Mouse (Mus musculus) liver, adult (tissue): ENCODE data around the gene Zfp704.
A peak's percentile ranks its signal among the peaks of the same experiment; 100 is the strongest.

Experiments used
- GATA4 ChIP-seq: IDR thresholded peaks from 2 replicates; pipeline ENCODE4 v1.6.1; 2014; ENCODE audit warnings: mild to moderate bottlenecking, low read length; ENCODE audit not compliant: insufficient replicate concordance

Zfp704 gene

DNA sequence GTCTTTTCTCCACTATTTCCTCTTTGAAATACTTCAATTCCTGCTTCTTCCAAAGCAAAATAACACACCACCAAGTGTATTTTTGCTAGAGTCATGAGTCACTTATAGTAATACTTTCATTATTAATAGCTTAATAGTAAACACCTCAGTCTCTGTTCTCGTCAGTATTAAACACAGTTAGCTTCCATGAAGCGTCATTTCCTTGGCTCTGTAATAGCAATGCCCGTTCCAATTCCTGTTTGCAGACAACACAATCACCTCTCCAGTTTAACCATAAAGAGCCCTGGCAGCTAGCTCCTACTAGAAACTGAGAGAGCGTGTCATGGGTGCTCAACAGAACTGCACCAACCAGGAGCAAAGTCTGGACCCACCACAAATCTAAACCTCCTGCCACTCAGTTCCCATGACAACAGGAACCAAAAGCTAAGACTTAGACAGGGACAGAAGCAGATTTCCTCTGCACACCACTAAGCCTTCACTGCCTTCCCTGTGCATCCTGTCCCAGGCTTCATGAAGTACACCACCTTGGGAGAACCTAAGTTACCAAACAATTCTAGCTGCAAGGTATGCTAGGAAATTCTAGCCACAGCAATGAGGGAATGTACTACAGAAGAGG, 30.7 kb downstream of the Zfp704 start:
- no peak for TF ChIP-seq GATA4

DNA sequence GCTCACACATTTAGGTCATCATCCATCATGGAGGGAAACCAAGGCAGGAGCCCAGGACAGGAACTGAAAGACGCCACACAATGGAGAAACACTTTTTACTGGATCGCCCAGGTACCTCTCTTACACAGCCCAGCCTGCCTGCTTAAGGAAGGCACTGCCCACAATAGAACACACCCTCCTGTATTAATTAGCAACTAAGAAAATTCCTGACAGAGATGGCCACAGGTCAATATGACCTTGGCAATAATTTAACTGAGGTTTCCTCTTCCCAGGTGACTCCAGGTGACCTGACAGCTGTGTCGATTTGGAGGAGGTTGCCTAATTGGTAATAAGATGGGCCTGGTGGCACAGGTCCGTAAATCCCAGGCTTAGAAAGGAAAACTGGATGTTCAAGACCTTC, 33.0 kb downstream of the Zfp704 start:
- TF ChIP-seq GATA4: no peak

DNA sequence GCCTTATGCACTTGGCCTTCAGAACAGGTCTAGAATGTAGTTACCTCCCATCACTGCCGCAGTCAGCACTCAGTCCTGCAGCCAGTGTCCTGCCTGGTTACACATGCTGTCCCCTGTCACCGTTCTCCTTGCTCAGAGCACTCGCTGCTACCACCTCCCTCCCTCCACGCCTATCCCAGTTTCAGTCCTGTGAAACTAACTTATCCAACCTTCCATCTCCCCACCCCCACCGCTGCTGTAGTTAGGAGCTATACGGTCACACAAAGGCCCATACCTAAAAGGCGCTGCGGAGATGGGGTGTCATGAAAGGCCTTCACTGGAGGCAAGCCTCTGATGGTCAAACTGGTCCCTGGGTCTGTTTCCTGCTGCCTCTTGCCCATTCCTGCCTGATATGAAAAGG, 35.6 kb downstream of the Zfp704 start:
- no peak for TF ChIP-seq GATA4

DNA sequence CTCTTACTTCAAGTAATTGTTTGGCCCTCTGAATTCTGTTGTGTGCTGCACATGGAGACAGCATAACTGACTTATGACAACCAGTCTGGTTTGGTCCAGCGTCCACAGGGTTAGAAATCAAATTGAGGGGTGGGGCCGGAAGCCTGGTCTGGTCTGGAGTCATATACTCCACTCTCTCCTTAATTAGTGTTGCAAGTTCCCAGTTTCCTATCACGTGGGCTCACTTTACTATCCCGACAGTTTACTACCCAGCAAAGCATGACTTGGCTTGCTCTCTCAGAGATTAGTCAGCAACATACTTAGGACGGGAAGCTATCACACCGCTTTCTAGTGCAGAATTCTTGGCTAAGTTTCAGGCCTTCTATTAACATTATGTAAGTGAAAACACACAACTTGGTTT, 36.3 kb downstream of the Zfp704 start:
- no peak for TF ChIP-seq GATA4

DNA sequence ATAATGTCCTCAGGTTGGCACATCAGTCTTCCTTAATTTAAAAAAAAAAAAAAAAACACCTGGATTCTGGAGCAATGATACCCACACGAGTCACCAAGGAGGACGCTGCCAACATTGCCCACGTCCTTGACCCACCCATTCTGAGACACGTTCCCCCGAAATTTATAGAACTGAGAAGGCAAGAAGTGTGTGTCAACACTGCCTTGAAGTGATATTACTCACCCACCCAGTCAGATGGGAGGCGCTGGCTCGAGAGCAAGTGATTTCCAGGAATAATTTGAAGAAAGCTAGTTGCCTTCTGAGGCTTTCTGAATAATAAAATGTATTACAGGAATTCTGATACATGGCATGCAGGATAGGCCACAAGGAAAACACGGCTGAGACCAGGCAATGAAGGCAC, 37.6 kb downstream of the Zfp704 start:
- TF ChIP-seq GATA4: no peak

DNA sequence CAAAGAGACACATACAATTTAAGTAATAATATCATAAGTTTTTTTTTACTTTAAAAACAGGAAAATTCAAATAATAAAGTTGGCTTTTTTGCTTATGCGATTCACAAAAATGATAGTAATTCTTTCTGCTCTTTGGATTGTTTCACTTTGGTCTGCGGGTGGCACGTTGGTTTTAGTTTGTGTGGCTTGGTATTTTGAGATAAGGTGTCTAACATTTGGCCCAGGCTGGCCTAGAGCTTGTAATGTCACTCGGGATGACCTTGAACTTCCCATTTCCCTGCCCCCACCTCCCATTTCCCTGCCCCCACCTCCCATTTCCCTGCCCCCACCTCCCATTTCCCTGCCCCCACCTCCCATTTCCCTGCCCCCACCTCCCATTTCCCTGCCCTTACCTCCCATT, 39.1 kb downstream of the Zfp704 start:
- no peak for TF ChIP-seq GATA4

DNA sequence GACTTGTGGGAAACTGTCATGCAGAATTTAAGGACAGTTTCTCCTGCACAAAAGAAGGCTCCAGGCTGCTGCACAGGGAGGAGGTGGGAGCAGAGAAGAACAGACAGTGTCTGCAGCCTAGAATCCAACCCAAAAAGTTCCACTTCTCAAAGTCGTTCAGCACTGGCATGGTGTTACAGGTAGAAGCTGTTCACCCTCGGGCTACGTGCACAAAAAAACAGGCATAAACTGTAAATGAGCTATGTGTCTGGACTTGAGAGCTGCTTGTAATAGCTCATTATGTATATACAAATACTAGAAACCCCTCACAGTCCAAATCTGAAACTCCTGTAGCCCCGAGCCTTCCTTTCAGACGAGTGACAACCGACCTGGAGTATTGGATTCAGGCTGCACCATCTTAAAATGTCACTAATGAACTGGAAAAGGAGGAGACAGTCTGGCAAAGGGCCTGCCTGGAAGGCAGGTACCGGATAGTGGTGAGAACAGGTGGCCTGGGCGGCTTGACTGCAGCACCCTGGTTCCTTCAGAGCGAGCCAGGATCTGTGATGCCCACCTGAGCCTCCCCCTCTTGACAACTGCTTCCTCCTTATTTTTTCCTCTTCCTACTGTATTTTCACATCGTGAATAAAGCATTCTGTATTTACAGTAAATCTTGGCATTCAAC, 41.2 kb downstream of the Zfp704 start:
- no peak for TF ChIP-seq GATA4

DNA sequence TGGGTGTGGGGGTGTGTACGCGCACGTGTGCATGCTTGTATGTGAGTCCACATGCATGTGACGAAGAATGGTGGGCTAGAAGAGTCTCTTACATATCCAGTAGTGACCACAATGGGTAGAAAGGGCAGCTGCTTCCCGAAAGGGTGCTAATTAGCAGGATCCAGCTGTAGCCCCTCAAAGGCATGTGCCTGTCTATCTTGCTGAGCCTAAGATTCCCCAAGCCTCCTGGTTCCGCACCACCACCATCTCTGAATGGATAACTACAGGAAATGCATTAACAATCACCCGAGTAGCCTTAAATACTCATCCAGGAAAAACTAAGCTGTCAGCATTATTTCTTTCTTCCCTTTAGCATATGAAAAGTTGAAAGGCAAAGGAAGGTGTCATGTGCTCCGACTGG, 41.9 kb downstream of the Zfp704 start:
- no peak for TF ChIP-seq GATA4

DNA sequence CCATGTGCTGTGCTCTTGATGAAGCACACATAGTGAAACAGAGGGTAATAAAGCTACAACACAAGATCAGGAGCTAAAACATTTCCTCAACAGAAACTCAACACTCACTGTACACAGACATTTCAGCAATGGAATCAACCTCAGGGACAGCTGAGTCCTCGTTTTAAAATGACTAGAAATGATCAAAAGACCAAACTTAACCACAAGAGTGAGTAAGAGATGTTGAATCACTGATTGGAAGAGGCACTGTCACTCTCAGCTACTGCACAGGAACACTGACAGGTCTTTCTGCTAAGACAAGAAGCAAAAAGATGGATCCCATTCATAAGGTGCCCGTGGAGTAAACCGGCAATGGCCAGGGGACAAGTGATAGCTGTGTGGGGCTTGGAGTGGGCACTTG, 43.1 kb downstream of the Zfp704 start:
- no peak for TF ChIP-seq GATA4

DNA sequence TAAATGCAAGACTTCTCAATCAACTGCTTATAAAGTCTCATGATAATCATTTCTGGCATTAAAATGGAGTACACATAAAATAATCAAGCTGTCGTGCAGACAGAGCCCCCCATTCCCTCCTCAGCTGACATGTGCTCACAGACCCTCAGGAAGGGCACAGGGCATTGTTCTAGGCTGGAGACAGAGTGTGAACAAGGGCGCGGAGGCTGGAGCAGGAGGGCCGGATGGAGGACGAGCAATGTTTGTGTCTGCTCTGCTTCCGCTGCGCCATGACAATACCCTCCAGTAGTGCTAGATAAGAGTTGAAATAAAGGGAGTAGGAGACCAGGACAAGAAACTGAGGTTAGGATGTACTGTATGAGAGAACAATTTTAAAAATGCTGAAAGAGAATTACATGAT, 46.3 kb downstream of the Zfp704 start:
- no peak for TF ChIP-seq GATA4

DNA sequence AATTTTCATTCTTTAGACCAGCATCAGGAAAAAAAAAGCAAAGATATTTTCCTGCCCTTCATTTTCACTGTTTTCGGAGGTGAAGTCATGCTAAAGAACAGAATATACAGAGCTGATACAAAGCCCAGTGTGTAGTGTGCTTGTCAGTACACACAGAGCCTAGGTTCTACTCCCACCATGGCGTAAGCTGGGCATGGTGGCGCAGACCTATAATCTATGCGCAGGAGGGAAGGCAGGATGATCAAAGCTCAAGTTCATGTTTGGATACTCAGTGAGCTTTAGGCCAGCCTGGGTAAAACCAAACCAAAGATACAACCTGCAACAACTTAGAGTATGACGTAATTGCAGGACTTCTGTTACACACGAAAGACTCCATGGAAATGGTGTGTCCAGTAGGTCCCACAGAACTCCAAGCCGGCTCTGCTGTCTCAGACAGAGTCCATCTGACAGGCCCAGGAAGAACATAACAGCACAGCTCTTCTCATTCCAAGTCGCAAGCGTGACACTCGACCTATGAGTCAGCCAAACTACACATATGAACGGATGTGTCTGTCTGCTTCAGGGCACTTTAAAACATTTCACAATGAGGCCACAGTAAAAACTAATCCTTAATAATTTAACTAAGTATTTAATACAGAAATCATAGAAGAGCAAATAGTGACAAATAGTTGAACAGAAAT, 47.1 kb downstream of the Zfp704 start:
- no peak for TF ChIP-seq GATA4

DNA sequence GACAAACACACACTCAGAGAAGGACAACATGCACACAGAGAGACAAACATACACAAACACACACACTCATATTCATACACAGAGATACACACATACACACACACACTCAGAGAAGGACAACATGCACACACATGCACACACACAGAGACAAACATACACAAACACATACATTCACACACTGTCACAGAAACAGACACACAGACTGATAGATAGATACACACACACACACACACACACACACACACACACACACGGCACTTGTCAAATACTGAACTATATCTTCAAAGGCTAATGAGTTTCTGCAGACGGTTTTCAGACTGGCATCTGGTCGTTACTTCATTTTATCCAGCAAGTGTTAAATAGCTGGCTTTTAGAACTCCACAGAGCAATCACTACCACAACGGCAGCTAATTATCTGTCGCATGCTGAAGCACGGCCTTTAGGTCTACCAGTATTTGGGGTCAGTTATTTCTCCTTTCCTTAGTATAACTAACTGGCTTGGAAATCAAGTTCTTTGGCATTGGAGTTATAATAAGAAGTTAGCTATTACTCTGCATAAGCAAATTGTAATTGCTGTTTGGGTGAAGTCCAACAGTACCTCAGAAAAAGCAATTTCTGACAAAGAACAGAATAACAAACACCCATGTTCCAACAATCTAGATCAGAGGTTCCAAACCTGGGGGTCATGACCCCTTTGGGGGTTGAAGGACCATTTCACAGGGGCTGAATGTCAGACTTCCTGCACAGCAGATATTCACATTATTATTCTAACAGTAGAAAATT, 51.9 kb downstream of the Zfp704 start:
- TF ChIP-seq GATA4: no peak

DNA sequence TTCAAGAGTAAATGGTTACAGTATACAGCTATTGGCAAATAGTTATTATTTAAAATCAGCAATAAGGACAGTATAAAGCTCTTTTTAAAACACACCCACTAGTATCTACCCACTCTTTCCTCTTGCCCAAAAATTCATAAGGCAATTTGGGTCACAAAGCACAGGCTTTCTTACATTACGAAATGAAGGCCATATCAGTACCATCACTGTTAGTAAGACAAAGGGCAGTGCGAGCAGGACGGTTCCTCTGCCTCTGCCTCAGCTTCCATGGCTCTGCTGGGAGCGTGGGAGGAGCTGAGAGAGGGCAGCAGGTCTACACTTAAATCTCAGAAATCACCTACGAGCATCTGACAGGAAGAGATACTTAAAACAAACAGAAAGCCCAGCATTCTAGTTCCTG, 53.7 kb downstream of the Zfp704 start:
- no peak; the same call in 1 of the 2 replicates for TF ChIP-seq GATA4

DNA sequence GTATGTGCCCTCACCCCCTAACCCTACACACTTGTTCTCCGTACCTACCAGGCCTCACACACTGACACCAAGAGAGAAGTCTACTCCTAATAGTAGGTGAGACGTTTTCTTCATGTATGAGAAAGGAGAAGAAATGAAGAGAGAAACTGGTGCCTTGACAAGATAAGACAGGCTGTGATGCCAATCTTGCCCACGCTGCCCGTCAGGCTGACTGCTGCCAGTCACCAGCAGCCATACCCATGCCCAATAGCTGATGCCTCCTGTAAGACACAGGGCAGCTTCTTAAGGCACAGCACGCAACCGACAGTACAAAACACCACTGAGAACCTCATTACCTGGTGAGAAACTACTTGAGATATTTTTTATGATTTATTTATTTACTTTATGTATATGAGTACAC, 55.0 kb downstream of the Zfp704 start:
- no peak for TF ChIP-seq GATA4

DNA sequence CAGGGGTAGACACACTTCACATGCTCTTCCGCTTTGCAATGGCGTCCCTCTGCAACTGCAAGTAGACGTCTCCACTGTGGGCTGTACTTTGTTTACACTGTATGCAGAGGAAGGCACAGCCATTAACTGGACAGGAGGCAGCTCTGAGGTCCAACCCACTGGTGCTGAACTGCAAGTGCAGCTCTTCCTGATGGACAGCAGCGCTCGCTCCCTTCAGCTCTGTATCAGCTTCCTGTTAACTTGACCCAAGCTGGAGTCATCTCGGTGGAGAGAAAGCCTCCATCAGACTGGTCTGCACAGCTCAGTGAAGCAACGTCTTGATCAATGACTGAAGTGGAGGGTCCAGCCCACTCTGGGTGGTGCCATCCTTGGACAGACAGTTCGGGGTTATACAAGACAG, 57.6 kb downstream of the Zfp704 start:
- TF ChIP-seq GATA4: no peak

DNA sequence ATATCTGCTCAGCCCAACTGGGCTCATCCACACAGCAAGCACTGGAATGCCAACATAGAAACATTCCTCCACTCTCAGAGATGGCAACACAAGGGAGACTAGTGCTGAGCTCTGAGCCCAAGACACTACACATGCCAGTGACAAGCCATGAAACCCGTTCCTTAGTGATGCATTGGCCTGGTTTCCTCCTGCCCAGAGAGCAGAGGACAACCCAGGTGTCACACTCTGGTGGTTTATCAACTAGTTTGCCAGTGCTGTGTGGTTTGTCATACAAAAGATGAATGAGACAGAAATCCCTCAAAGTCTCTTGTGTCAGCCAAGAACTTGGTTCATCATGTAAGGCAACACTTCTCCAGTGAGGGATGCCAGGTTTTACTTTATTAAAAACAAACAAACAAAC, 59.0 kb downstream of the Zfp704 start:
- TF ChIP-seq GATA4: no peak

DNA sequence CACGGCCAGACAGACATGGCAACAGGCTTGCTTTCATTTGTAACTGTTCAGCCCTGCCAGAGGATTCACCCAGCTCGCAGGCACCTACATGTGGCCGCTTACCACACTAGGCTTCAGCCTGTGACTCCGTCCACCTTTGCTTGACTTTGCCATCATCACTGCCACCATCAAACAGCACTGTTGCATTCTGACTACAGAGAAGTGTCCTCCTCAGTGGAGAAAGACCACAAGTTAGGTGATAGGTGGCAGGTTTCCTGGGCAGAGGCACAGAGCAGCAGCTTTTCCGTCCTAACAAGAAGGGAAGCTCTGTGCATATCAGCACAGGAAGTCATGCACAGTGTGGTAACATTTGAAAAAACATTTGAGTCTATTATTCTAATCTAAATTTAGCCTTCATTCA, 60.1 kb downstream of the Zfp704 start:
- 0 out of 2 replicates have a peak, but pooled peaks have one; percentile 12 for TF ChIP-seq GATA4
